Mouse (Mus musculus): Measurements from ENCODE around the gene Slc35g3. TPM values are rescaled to one million over a fixed set of nuclear protein-coding genes. Genes with fewer than 3 reads are reported as not detected.

The Slc35g3 gene
- polyA plus RNA-seq, 1 experiment from 2014 or later: not detected

- no peak overlapping the region for H3K27ac ChIP-seq
- H3K4me1 ChIP-seq: no peaks in the 10 kb centered on the region
- H3K4me3 ChIP-seq: no peak overlapping the region
- no peaks in the 10 kb centered on the region for H3K27me3 ChIP-seq (replicated peaks)
- H3K9ac ChIP-seq: no peak overlapping the region
- WGBS: 15% methylated on average over 3 of the region's 3 CpGs
- peaks cover 8% of the 10 kb centered on the region for H3K36me3 ChIP-seq
- ATAC-seq (ENCODE audit: low FRiP score, low read depth): no peak
- no peaks in the 10 kb centered on the region for H3K9me3 ChIP-seq
- H3K4me2 ChIP-seq (replicated peaks): no peak overlapping the region
These were observed 32.7 kb downstream of the Slc35g3 start for GRCm38 (mm10) chr11:69729063-69729462.

- no peaks in the 10 kb centered on the region for H3K27me3 ChIP-seq (replicated peaks)
- H3K9me3 ChIP-seq: no peaks in the 10 kb centered on the region
- no peaks in the 10 kb centered on the region for H3K36me3 ChIP-seq
- H3K9ac ChIP-seq: no peak overlapping the region
- no peaks in the 10 kb centered on the region for H3K4me1 ChIP-seq
- ATAC-seq (ENCODE audit: low FRiP score, low read depth): no peak
- no peak overlapping the region for H3K27ac ChIP-seq
- no peak overlapping the region for H3K4me2 ChIP-seq (replicated peaks)
- 41% methylated on average over 5 of the region's 5 CpGs for WGBS
- no peak overlapping the region for H3K4me3 ChIP-seq
These were observed 35.8 kb downstream of the Slc35g3 start for GRCm38 (mm10) chr11:69725951-69726350.

DNA sequence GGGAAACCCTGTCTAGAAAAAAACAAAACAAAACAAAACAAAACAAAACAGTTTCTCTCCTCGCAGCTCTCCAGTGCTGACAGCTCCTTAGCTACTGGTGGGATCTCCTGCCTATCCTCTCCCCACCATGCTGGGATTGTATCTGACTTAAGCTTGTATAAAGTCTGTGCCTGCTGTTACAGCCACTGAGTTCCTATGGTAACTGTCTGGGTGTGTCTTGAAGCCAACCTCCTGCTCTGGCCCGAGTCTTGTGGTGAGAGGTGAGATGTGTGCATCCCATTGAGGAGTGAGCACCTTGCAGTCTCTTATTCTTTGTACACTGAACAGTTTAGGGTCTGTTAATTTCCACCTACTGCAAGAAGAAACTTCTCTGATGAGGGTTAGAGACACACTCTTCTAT is 38.7 kb downstream of the Slc35g3 start:
- 53% methylated on average over 2 of the region's 2 CpGs for WGBS

GRCm38 (mm10) chr11:69720852-69721251 is 40.9 kb downstream of the Slc35g3 start:
- H3K36me3 ChIP-seq: no peaks in the 10 kb centered on the region
- WGBS: 88% methylated on average over 6 of the region's 6 CpGs
- H3K9me3 ChIP-seq: no peaks in the 10 kb centered on the region
- no peak overlapping the region for H3K27ac ChIP-seq
- H3K4me1 ChIP-seq: no peaks in the 10 kb centered on the region
- no peaks in the 10 kb centered on the region for H3K27me3 ChIP-seq (replicated peaks)
- H3K9ac ChIP-seq: no peak overlapping the region
- no peak for ATAC-seq (ENCODE audit: low FRiP score, low read depth)
- H3K4me2 ChIP-seq (replicated peaks): no peak overlapping the region
- H3K4me3 ChIP-seq: no peak overlapping the region

More for the DNA sequence above, 38.7 kb downstream of the Slc35g3 start:
- Histone ChIP-seq H3K27ac (no peak overlapping the region), H3K36me3 (no peaks in the 10 kb centered on the region), H3K4me1 (no peaks in the 10 kb centered on the region), H3K4me3 (no peak overlapping the region), H3K9me3 (no peaks in the 10 kb centered on the region), H3K4me2 (replicated peaks) (no peak overlapping the region), H3K9ac (no peak overlapping the region), H3K27me3 (replicated peaks) (no peaks in the 10 kb centered on the region)
- no peak for ATAC-seq (ENCODE audit: low FRiP score, low read depth)

- ATAC-seq (ENCODE audit: low FRiP score, low read depth): no peak
- Histone ChIP-seq H3K36me3 (no peaks in the 10 kb centered on the region), H3K9ac (no peak overlapping the region), H3K27ac (no peak overlapping the region), H3K4me3 (no peak overlapping the region), H3K27me3 (replicated peaks) (no peaks in the 10 kb centered on the region), H3K4me2 (replicated peaks) (no peak overlapping the region), H3K4me1 (no peaks in the 10 kb centered on the region), H3K9me3 (0 out of 2 replicates have a peak, but pooled peaks cover 4% of the 10 kb centered on the region)
- WGBS: 75% methylated on average over 6 of the region's 6 CpGs
These were observed 42.3 kb downstream of the Slc35g3 start for GRCm38 (mm10) chr11:69719423-69719822.

GRCm38 (mm10) chr11:69718661-69719060 is 43.1 kb downstream of the Slc35g3 start:
- 41% methylated on average over 15 of the region's 15 CpGs for WGBS
- H3K9me3 ChIP-seq: 0 out of 2 replicates have a peak, but pooled peaks cover 4% of the 10 kb centered on the region
- peak overlapping the region; percentile 24; the same call in 1 of the 2 replicates for H3K4me2 ChIP-seq (replicated peaks)
- H3K27me3 ChIP-seq (replicated peaks): no peaks in the 10 kb centered on the region
- H3K4me1 ChIP-seq: no peaks in the 10 kb centered on the region
- H3K9ac ChIP-seq: peak overlapping the region; percentile 23; the same call in 1 of the 2 replicates
- no peak for ATAC-seq (ENCODE audit: low FRiP score, low read depth)
- H3K36me3 ChIP-seq: no peaks in the 10 kb centered on the region
- H3K27ac ChIP-seq: no peak overlapping the region
- H3K4me3 ChIP-seq: no peak overlapping the region

DNA sequence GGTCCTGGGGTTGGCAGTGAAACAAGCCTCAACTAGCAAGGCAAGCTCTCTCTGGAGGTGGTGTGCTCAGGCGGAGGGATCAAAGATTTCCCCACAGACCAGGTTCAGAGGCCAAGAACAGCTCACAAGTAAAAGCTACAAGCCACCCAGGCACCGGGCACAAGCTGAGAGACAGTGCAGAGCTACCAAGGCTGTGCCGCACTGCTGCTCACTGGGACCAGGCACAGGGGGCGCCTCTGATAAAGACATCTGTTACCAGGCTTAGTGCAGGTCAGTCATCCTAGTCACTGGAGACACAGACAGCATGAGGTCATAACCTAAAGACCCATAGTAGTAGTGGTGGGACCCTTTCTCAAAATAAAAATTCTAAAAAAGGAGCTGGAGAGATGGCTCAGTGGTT is 44.8 kb downstream of the Slc35g3 start:
- H3K4me3 ChIP-seq: no peak overlapping the region
- no peaks in the 10 kb centered on the region for H3K27me3 ChIP-seq (replicated peaks)
- no peak overlapping the region for H3K4me2 ChIP-seq (replicated peaks)
- H3K9ac ChIP-seq: no peak overlapping the region
- no peaks in the 10 kb centered on the region for H3K36me3 ChIP-seq
- no peak for ATAC-seq (ENCODE audit: low FRiP score, low read depth)
- H3K27ac ChIP-seq: no peak overlapping the region
- WGBS: 69% methylated on average over 4 of the region's 4 CpGs
- no peaks in the 10 kb centered on the region for H3K4me1 ChIP-seq
- 0 out of 2 replicates have a peak, but pooled peaks cover 4% of the 10 kb centered on the region for H3K9me3 ChIP-seq

GRCm38 (mm10) chr11:69715929-69716328 is 45.8 kb downstream of the Slc35g3 start:
- 0 out of 2 replicates have a peak, but pooled peaks cover 4% of the 10 kb centered on the region for H3K9me3 ChIP-seq
- H3K27me3 ChIP-seq (replicated peaks): no peaks in the 10 kb centered on the region
- no peaks in the 10 kb centered on the region for H3K4me1 ChIP-seq
- ATAC-seq (ENCODE audit: low FRiP score, low read depth): no peak
- no peak overlapping the region for H3K4me2 ChIP-seq (replicated peaks)
- no peak overlapping the region for H3K27ac ChIP-seq
- no peak overlapping the region for H3K9ac ChIP-seq
- 27% methylated on average over 5 of the region's 5 CpGs for WGBS
- H3K36me3 ChIP-seq: no peaks in the 10 kb centered on the region
- no peak overlapping the region for H3K4me3 ChIP-seq

- H3K4me3 ChIP-seq: no peak overlapping the region
- WGBS: 64% methylated on average over 9 of the region's 9 CpGs
- H3K4me2 ChIP-seq (replicated peaks): no peak overlapping the region
- H3K27me3 ChIP-seq (replicated peaks): no peaks in the 10 kb centered on the region
- H3K4me1 ChIP-seq: no peaks in the 10 kb centered on the region
- H3K9ac ChIP-seq: no peak overlapping the region
- H3K27ac ChIP-seq: no peak overlapping the region
- H3K36me3 ChIP-seq: no peaks in the 10 kb centered on the region
- 0 out of 2 replicates have a peak, but pooled peaks cover 4% of the 10 kb centered on the region for H3K9me3 ChIP-seq
- no peak for ATAC-seq (ENCODE audit: low FRiP score, low read depth)
These were observed 46.3 kb downstream of the Slc35g3 start for GRCm38 (mm10) chr11:69715482-69715881.

- no peak for ATAC-seq (ENCODE audit: low FRiP score, low read depth)
These were observed 47.0 kb downstream of the Slc35g3 start for GRCm38 (mm10) chr11:69714636-69715329.

DNA sequence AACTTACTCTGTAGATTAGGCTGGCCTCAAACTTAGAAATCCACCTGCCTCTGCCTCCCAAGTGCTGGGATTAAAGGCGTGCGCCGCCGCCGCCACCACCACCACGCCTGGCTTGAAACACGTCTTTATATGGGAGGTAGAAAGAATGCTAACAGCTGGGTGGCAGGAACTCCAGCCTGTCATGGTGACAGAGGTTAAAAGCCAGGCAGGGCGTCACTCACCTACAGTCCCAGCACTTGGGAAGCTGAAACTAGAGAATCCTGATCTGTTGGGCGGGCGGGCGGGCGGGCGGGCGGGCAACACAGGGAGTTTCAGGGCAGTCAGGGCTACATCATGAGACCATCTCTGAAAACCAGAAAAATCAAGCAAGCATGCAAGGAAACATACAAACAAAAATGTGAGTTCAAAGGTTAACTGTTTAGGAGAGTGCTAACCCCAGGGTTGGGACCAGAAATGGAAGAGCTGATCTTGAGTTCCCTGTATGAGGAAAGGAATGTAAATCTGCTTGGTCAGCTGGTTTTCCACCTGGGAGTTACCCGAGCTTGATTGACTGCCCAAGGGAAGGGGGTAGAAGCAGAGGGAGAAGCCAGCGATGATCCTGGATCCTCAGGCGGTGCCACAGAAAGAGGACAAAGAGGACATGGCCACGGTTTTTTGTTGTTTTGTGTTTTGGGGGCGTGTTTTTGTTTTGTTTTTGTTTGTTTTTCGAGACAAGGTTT is 48.7 kb downstream of the Slc35g3 start:
- Histone ChIP-seq H3K4me2 (replicated peaks) (no peak overlapping the region), H3K27ac (no peak overlapping the region), H3K9me3 (0 out of 2 replicates have a peak, but pooled peaks cover 4% of the 10 kb centered on the region), H3K9ac (no peak overlapping the region), H3K4me3 (no peak overlapping the region), H3K27me3 (replicated peaks) (no peaks in the 10 kb centered on the region), H3K4me1 (no peaks in the 10 kb centered on the region), H3K36me3 (no peaks in the 10 kb centered on the region)
- no peak for ATAC-seq (ENCODE audit: low FRiP score, low read depth)
- WGBS: 85% methylated on average over 20 of the region's 20 CpGs

More at GRCm38 (mm10) chr11:69714636-69715329, 47.0 kb downstream of the Slc35g3 start:
- Histone ChIP-seq H3K4me2 (replicated peaks) (no peak overlapping the region), H3K9ac (no peak overlapping the region), H3K9me3 (0 out of 2 replicates have a peak, but pooled peaks cover 4% of the 10 kb centered on the region), H3K27me3 (replicated peaks) (no peaks in the 10 kb centered on the region), H3K36me3 (no peaks in the 10 kb centered on the region), H3K4me1 (no peaks in the 10 kb centered on the region), H3K27ac (no peak overlapping the region), H3K4me3 (no peak overlapping the region)
- WGBS: 80% methylated on average over 18 of the region's 18 CpGs

GRCm38 (mm10) chr11:69711082-69711481 is 50.7 kb downstream of the Slc35g3 start:
- Histone ChIP-seq H3K27me3 (replicated peaks) (no peaks in the 10 kb centered on the region), H3K36me3 (no peaks in the 10 kb centered on the region), H3K27ac (no peak overlapping the region), H3K9ac (no peak overlapping the region), H3K4me1 (no peaks in the 10 kb centered on the region), H3K9me3 (0 out of 2 replicates have a peak, but pooled peaks cover 4% of the 10 kb centered on the region), H3K4me3 (no peak overlapping the region), H3K4me2 (replicated peaks) (no peak overlapping the region)
- WGBS: 85% methylated on average over 2 of the region's 2 CpGs
- no peak for ATAC-seq (ENCODE audit: low FRiP score, low read depth)
